Mouse (Mus musculus) liver, embryonic 15.5 days (tissue): Measurements from ENCODE around the gene Sost. TPM values are rescaled to one million over a fixed set of nuclear protein-coding genes. Genes with fewer than 3 reads are reported as not detected.

Experiments used
- ATAC-seq: fragments of 200-750 bp; cut with Nextera tagmentation; 2 replicates; pipeline ENCODE4 v1.8.0; 2017; ENCODE audit warnings: moderate number of reproducible peaks, mild to moderate bottlenecking, moderate library complexity; ENCODE audit not compliant: insufficient read depth
- H3K27ac ChIP-seq: fragments of 300-500 bp; sonication (generic); replicated peaks from 2 replicates; pipeline ENCODE4 v1.5.1; 2015; ENCODE audit warnings: mild to moderate bottlenecking, inconsistent platforms
- H3K27me3 ChIP-seq: fragments of 300-500 bp; sonication (generic); 2 replicates; pipeline ENCODE4 v1.6.1; 2015; ENCODE audit warnings: mild to moderate bottlenecking, inconsistent platforms
- H3K36me3 ChIP-seq: fragments of 300-500 bp; sonication (generic); replicated peaks from 2 replicates; pipeline ENCODE4 v1.6.1; 2015; ENCODE audit warnings: moderate library complexity, mild to moderate bottlenecking, inconsistent platforms
- H3K4me1 ChIP-seq: fragments of 300-500 bp; sonication (generic); replicated peaks from 2 replicates; pipeline ENCODE4 v1.6.1; 2015; ENCODE audit warnings: inconsistent platforms
- H3K4me2 ChIP-seq: fragments of 300-500 bp; sonication (generic); 2 replicates; pipeline ENCODE4 v1.6.1; 2015; ENCODE audit warnings: moderate library complexity, mild to moderate bottlenecking, inconsistent platforms
- H3K4me3 ChIP-seq: fragments of 300-500 bp; sonication (generic); replicated peaks from 2 replicates; pipeline ENCODE4 v1.5.1; 2015; ENCODE audit warnings: mild to moderate bottlenecking, inconsistent platforms
- H3K9ac ChIP-seq: fragments of 300-500 bp; sonication (generic); 2 replicates; pipeline ENCODE4 v1.6.1; 2015; ENCODE audit warnings: moderate library complexity, mild to moderate bottlenecking, inconsistent platforms
- H3K9me3 ChIP-seq: fragments of 300-500 bp; sonication (generic); replicated peaks from 2 replicates; pipeline ENCODE4 v1.6.1; 2016; ENCODE audit warnings: inconsistent platforms
- WGBS: fragments of 180-500 bp; shearing (Covaris S2); methylation state at CpG from one replicate; pipeline ENCODE4 v1.1.7; 2015; ENCODE audit warnings: mixed read lengths; ENCODE audit not compliant: insufficient replicate concordance; 5-methylcytosine and 5-hydroxymethylcytosine counted together
- polyA plus RNA-seq: library from polyadenylated mRNA; unstranded; fragments of >200 nt; fragmentation: Nextera tagmentation; extraction: Ambion mirVana; gene quantifications from 2 replicates; pipeline ENCODE4 v1.2.1, GENCODE M21; 2015

Sost gene
- polyA plus RNA-seq, 1 experiment from 2014 or later: 0.07 TPM

DNA sequence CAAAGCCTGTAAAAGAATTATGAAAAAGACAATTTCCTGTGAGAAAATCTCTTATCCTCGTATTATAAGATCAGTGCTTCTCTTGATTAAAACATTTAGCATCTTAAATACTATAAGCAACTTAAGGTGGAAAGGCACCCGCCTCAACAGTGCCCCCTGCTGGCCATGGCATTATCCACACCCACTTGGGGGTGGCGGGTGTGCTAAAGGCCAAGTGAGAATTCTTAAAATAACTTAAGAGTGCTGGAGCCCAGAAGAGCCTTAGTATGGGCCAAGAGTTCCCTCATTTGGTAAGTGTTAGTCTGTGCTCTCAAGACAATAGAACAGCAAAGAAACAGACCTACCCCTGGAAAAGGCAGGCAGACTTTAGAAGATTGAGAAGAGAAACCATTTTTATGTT, 4.6 kb upstream of the Sost start:
- Histone ChIP-seq H3K27ac (no peak overlapping the region), H3K36me3 (no peaks in the 10 kb centered on the region), H3K9me3 (no peaks in the 10 kb centered on the region), H3K27me3 (peaks cover 24% of the 10 kb centered on the region), H3K4me3 (no peak overlapping the region), H3K9ac (no peak overlapping the region), H3K4me1 (no peaks in the 10 kb centered on the region; the same call in 1 of the 2 replicates), H3K4me2 (no peak overlapping the region)
- 33% methylated on average over 3 of the region's 3 CpGs for WGBS
- ATAC-seq: no peak

DNA sequence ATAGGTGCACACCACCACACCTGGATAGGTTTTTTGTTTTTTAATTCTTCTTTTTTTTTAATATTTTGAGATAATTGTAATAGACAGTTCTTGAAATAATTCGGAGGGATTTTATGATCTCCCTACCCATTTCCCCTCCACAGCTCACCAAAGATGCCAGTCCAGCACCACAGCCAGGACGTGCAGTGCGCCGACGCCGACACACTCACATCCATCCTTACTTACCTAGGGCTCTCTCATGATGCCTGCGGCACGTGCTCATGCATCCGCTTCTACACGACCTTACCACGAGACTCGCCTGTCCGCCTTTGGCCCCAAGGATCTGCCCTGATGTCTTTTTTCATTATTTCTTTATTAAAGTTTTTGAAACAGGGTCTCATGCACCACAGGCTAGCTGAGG, 3.0 kb upstream of the Sost start:
- H3K9ac ChIP-seq: no peak overlapping the region
- no peak for ATAC-seq
- 69% methylated on average over 13 of the region's 13 CpGs for WGBS
- no peaks in the 10 kb centered on the region for H3K36me3 ChIP-seq
- H3K27me3 ChIP-seq: peaks cover 40% of the 10 kb centered on the region
- H3K27ac ChIP-seq: no peak overlapping the region
- H3K4me2 ChIP-seq: no peak overlapping the region
- no peaks in the 10 kb centered on the region for H3K9me3 ChIP-seq
- H3K4me3 ChIP-seq: no peak overlapping the region
- H3K4me1 ChIP-seq: no peaks in the 10 kb centered on the region; the same call in 1 of the 2 replicates

DNA sequence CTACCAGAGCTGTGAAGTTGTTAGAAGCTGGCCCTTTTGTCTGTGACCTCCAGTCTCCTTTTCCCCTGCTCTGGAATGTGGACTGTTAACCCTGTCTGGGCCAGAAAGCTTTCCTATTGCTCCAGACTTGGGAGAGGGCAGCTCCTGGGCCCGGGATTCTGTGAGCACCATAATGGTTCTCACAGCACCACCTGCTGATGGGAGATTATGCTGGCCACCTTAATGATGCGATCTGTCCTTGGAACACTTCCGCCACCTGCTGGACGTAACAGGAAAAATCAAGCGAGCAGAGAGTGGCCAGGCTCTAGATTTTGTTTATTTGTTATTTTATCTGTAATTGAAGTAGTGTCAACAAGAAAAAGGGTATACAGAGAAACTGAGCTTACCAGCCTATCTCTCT, 2.0 kb upstream of the Sost start:
- Histone ChIP-seq H3K9ac (no peak overlapping the region), H3K27me3 (peaks cover 50% of the 10 kb centered on the region), H3K36me3 (no peaks in the 10 kb centered on the region), H3K9me3 (no peaks in the 10 kb centered on the region), H3K27ac (no peak overlapping the region), H3K4me1 (peaks cover 4% of the 10 kb centered on the region; the same call in 1 of the 2 replicates), H3K4me3 (no peak overlapping the region), H3K4me2 (no peak overlapping the region)
- 1% methylated on average over 5 of the region's 5 CpGs for WGBS
- peak; percentile 40; the same call in 1 of the 2 replicates for ATAC-seq

DNA sequence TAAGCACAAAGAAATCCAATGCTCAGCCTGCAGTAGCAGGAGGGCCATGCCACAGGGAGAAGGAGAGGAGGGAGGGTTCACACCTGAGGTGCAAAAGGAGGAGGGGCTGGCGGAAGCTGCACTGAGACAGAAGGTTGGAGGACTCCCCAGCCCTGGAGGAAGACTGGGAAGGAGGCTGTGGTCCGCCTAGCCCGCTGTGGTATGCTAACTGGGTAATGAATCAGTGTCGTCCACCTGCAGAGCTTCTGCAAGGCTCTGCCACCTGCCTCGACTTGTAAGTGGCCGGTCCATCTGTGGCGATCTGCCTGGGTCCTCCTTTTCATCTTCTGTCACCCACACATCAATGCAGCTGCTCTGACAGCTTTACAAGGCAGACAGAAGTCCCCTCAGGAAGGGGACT, 1.5 kb upstream of the Sost start:
- no peak overlapping the region for H3K4me2 ChIP-seq
- peaks cover 55% of the 10 kb centered on the region for H3K27me3 ChIP-seq
- no peak overlapping the region for H3K27ac ChIP-seq
- H3K4me3 ChIP-seq: no peak overlapping the region
- no peak for ATAC-seq
- 12% methylated on average over 7 of the region's 7 CpGs for WGBS
- no peaks in the 10 kb centered on the region for H3K9me3 ChIP-seq
- peaks cover 7% of the 10 kb centered on the region; the same call in 1 of the 2 replicates for H3K4me1 ChIP-seq
- no peak overlapping the region for H3K9ac ChIP-seq
- H3K36me3 ChIP-seq: no peaks in the 10 kb centered on the region

DNA sequence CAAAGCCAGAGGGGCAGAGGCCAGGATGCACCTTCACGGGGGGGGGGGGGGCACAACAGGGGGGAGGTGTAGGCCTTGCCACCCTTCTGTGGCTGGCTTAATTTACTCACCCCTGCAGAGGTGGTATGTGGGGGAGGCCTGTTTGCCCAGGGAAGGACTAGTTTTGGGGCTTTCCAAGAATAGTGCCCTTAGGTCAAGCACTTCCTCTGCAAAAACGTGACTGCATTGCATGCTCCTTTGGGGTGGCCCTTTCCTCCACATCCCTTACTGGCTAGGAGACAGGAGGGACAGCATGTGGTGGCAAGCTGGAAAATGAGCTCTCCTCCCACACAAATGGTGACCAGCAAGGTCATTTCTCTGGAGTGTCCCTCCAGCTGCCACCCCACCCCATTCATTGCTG, 1.3 kb downstream of the Sost start:
- Histone ChIP-seq H3K36me3 (no peaks in the 10 kb centered on the region), H3K9ac (no peak overlapping the region), H3K27ac (no peak overlapping the region), H3K9me3 (no peaks in the 10 kb centered on the region), H3K4me2 (no peak overlapping the region), H3K4me3 (no peak overlapping the region), H3K4me1 (peaks cover 7% of the 10 kb centered on the region; the same call in 1 of the 2 replicates), H3K27me3 (peaks cover 82% of the 10 kb centered on the region)
- 3% methylated on average over 2 of the region's 2 CpGs for WGBS
- no peak for ATAC-seq

DNA sequence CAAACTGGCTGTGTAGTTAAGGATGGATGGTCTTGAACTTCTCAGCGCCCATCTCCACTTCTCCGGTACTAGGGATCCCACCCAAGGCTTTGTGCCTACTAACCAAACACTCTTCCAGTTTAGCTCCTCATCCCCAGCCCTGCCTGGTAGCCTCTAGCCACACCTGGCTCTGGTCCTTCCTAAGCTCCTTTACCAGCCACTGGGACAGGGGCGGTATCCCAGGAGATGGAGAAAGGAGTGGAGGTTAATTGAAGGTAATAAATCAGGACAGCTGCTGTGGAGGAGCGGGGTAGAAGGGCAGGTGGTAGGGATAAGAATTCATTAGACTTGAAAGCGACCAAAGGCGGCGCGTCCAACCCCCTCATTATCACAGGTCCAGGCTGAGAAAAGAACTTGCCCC, 2.2 kb downstream of the Sost start:
- no peak overlapping the region for H3K27ac ChIP-seq
- H3K27me3 ChIP-seq: peaks cover 92% of the 10 kb centered on the region
- H3K4me3 ChIP-seq: no peak overlapping the region
- H3K9me3 ChIP-seq: no peaks in the 10 kb centered on the region
- no peaks in the 10 kb centered on the region for H3K36me3 ChIP-seq
- no peak overlapping the region for H3K4me2 ChIP-seq
- WGBS: 9% methylated on average over 8 of the region's 8 CpGs
- H3K4me1 ChIP-seq: peaks cover 7% of the 10 kb centered on the region; the same call in 1 of the 2 replicates
- no peak overlapping the region for H3K9ac ChIP-seq
- no peak for ATAC-seq

DNA sequence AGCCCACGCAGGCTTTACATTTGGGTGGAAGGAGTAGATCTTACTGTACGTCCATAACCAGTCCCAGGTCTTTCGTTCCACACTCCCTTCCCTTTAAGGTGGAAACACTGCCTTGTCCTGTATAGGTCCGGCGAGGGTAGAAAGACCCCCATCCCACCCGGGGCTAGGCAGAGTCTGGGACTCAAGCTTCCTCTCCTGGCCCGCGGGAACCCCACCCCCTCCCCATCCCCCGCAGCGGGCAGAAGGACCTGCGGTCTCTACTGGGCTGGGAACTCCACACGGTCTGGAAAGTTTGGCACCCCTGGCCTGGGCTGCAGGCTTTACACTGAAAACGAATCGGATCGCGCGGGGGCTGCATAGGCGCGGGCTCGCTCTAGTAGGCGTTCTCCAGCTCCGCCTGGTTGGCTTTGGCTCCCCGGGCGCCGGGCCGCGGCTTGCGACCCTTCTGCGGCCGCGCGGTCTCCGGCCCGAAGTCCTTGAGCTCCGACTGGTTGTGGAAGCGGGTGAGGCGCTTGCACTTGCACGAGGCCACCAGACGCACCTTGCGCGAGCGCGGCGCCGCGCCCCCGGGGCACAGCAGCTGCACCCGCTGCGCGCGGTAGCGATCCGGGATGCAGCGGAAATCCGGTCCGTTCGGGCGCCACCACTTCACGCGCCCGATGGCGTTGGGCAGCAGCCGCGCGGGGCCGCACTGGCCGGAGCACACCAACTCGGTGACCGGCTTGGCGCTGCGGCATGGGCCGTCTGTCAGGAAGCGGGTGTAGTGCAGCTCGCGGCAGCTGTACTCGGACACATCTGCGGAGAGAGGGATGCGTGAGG, 3.1 kb downstream of the Sost start:
- peaks cover 93% of the 10 kb centered on the region for H3K27me3 ChIP-seq
- H3K9ac ChIP-seq: no peak overlapping the region
- ATAC-seq: no peak
- H3K36me3 ChIP-seq: no peaks in the 10 kb centered on the region
- no peaks in the 10 kb centered on the region for H3K9me3 ChIP-seq
- H3K4me2 ChIP-seq: peak overlapping the region; percentile 59
- H3K27ac ChIP-seq: no peak overlapping the region
- WGBS: under 1% methylated on average over 78 of the region's 78 CpGs
- peak overlapping the region; percentile 36 for H3K4me3 ChIP-seq
- H3K4me1 ChIP-seq: peaks cover 7% of the 10 kb centered on the region; the same call in 1 of the 2 replicates

DNA sequence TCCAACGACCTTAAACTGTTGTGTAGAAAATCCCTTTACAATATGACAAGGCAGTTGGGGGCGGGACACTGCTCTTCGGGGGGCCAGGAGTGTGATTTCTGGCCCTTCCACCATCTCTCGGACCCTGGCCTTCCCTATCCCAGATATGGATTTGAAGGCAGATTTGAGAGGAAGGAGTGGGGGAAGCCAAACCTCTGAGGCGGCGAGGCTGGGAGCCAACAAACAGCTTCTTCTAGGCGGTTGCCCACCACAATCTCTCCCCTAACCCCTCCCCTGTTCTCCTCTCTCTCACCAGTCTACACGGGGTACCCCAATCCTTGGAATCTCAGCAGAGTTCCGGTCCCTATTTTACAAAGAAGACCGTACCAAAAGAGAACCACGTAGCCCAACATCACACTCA, 3.8 kb downstream of the Sost start:
- peaks cover 93% of the 10 kb centered on the region for H3K27me3 ChIP-seq
- no peaks in the 10 kb centered on the region for H3K36me3 ChIP-seq
- peaks cover 7% of the 10 kb centered on the region; the same call in 1 of the 2 replicates for H3K4me1 ChIP-seq
- H3K27ac ChIP-seq: no peak overlapping the region
- H3K4me3 ChIP-seq: no peak overlapping the region
- 4% methylated on average over 11 of the region's 11 CpGs for WGBS
- H3K9ac ChIP-seq: no peak overlapping the region
- ATAC-seq: no peak
- no peak overlapping the region for H3K4me2 ChIP-seq
- no peaks in the 10 kb centered on the region for H3K9me3 ChIP-seq

DNA sequence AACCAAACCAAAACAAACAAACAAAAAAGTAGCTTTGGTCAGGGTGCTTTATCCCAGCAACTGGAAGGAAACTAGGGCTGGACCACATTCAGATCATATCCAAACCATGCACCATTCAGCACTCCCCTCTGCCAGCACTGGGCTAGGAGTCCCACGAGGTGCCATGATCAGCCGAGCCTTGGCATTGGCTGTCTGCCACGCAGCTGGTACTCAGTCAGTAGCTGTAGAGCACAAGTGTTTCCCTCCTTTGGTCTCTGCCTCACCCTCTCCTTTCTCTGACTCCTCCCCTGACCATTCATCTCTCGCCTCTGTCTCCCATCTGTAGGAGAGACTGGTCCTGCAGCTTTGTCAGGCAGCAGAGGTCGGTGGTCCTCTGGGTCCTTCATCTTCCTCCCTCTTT, 9.3 kb downstream of the Sost start:
- Histone ChIP-seq H3K27ac (no peak overlapping the region), H3K4me1 (peaks cover 13% of the 10 kb centered on the region), H3K9me3 (no peaks in the 10 kb centered on the region), H3K36me3 (no peaks in the 10 kb centered on the region), H3K27me3 (peaks cover 70% of the 10 kb centered on the region), H3K4me2 (no peak overlapping the region), H3K4me3 (no peak overlapping the region), H3K9ac (no peak overlapping the region)
- ATAC-seq: no peak
- WGBS: 41% methylated on average over 5 of the region's 5 CpGs

DNA sequence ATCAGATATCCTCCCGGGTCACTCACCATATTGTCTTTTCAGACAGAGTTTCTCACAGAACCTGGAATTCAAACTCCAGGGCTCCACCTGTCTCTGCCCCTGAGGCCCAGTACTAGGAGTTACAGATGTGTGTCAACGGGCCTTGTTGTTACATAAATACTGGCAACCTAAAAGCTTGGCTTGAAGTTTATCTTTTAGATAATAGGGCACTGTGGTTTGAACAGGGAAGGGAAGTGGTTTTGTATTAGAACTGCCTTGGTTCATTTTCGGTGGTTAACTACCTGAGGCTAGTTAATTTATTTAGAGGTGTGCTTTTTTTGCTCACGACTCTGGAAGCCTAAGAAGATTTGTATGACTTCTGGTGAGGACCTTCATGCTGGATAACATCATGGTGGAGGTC, 13.4 kb downstream of the Sost start:
- H3K9me3 ChIP-seq: no peaks in the 10 kb centered on the region
- ATAC-seq: no peak
- no peak overlapping the region for H3K9ac ChIP-seq
- H3K27me3 ChIP-seq: peaks cover 54% of the 10 kb centered on the region
- H3K4me3 ChIP-seq: no peak overlapping the region
- WGBS: 5% methylated on average over 4 of the region's 4 CpGs
- no peak overlapping the region; the same call in 1 of the 2 replicates for H3K4me2 ChIP-seq
- peaks cover 18% of the 10 kb centered on the region for H3K4me1 ChIP-seq
- H3K27ac ChIP-seq: no peak overlapping the region
- no peaks in the 10 kb centered on the region for H3K36me3 ChIP-seq

DNA sequence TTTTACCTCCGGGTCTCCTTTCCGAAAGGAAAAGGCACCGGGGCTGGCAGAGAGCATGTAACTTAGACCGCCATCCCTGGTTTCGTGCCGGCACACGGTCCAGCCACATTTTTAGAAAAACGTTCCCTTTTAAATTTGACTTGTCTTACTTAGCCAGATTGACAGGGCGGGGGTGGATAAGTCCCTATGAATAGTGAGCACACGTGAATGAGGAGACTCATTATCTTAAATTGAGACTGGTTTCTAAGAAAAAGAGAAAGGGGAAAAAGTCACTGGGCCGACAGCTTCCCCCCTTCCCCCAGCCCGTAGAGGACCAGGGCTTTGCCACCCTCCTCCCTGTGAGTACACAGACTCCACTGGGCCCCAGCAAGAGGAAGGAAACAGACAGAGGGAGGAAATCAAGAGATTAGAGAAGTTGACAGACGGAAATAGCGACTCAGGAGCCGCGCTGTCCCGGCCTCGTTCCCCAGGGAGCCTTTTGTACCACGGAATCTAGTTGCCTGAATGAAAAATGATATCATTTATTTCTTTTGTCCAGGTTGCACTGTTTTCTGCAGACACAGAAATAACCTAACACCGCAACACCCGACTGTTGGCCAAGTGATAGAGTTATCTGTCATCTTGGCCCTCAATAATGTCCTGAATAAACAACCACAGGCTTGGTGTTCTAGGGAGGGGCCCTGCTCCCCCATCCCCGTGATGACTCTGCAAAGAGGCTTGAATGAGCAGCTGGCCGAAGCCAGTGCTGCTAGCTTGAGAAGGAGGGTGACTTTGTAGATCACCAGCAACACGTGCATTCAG, 14.1 kb downstream of the Sost start:
- peak; percentile 71 for ATAC-seq
- no peaks in the 10 kb centered on the region for H3K9me3 ChIP-seq

More for the DNA sequence above, 14.1 kb downstream of the Sost start:
- Histone ChIP-seq H3K9ac (no peak overlapping the region), H3K27me3 (peaks cover 47% of the 10 kb centered on the region), H3K27ac (no peak overlapping the region), H3K4me1 (peaks cover 18% of the 10 kb centered on the region), H3K4me2 (peak overlapping the region; percentile 29), H3K36me3 (no peaks in the 10 kb centered on the region), H3K4me3 (no peak overlapping the region)
- WGBS: 6% methylated on average over 24 of the region's 24 CpGs
